Mouse (Mus musculus): ENCODE measurements at regions not wholly inside any gene's neighbourhood (a gene's known extent, or its start where the extent isn't known, plus 50 kb on each side); places are given as distances from the start of the nearest gene placed in this dataset.

- TF ChIP-seq CTCF (conservative IDR thresholded peaks at IDR 0.05; ENCODE audit: low read length): no peak
- TF ChIP-seq POU5F1 (IDR thresholded peaks at IDR 0.05; ENCODE audit: borderline replicate concordance, low read length): no peak
These were observed 111.8 kb downstream of the Nucb2 start for GRCm38 (mm10) chr7:116615984-116616383.

All from E14TG2a.4 (cell line).